Mouse (Mus musculus): ENCODE measurements around the gene Card10. TPM values are rescaled to one million over a fixed set of nuclear protein-coding genes. Genes with fewer than 3 reads are reported as not detected.

Gene Card10
- total RNA-seq, 1 experiment: 5.0 TPM

DNA sequence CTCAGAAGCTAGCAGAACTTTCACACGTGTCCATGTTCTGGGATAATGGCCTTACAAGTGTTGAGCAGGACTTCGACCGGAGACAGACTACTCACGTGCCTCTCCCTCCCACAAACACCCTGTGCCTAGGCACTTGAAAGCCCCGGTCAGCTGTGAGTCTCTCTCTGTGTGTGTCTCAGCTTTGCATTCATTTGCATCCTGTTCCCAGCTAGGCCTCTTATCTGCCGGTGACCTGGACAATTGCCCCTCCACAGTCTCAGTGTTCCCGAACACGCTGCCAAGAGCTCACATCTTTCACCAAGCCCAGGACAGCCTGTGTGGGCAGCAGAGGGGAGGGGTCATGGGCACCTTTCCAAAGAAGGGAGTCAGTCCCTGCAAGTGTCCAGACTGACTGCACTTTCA is 658 bp upstream of the Card10 start:
- TF ChIP-seq ZC3H11A (IDR thresholded peaks at IDR 0.05; ENCODE audit: borderline replicate concordance, low read depth, low read length) (no peak), HCFC1 (IDR thresholded peaks at IDR 0.05; ENCODE audit: borderline replicate concordance, insufficient read depth, low read length) (no peak), CHD2 (IDR thresholded peaks at IDR 0.05; ENCODE audit: low read depth, low read length) (no peak), ZNF384 (IDR thresholded peaks at IDR 0.05; ENCODE audit: low read depth, low read length) (no peak), MAFK (IDR thresholded peaks at IDR 0.05; ENCODE audit: insufficient read depth, low read depth, low read length) (no peak)
- H3K9me3 ChIP-seq (ENCODE audit: control insufficient read depth, insufficient read depth, low read depth, low read length): no peaks in the 10 kb centered on the region
- peak overlapping the region in 1 of 2 experiments; percentile 73; a peak in 2 of 4 replicates for H3K4me3 ChIP-seq (ENCODE audit: insufficient read depth in 1 of 2, low read depth in 1 of 2, low read length in 2 of 2, poor library complexity in 1 of 2, severe bottlenecking in 1 of 2)
- peaks cover 3 to 34% of the 10 kb centered on the region in 2 experiments; a peak in 3 of 4 replicates for H3K4me1 ChIP-seq (ENCODE audit: control insufficient read depth in 2 of 2, insufficient read depth in 2 of 2, low read length in 2 of 2, poor library complexity in 1 of 2)
- in situ Hi-C loops (cut with MboI; ENCODE audit: low sequenced_read_pairs in 2 of 2, unreplicated experiment in 2 of 2): no loop called here
- H3K27ac ChIP-seq (ENCODE audit: insufficient read depth, low read depth, low read length, poor library complexity, severe bottlenecking): no peak overlapping the region
- no peaks in the 10 kb centered on the region for H3K36me3 ChIP-seq (ENCODE audit: control insufficient read depth, insufficient read depth, low read length, poor library complexity, severe bottlenecking)
- H3K9ac ChIP-seq (ENCODE audit: insufficient read depth, low read depth, low read length, poor library complexity, severe bottlenecking): no peak overlapping the region
- DNase-seq (ENCODE audit: low read depth, low spot score): no peak

DNA sequence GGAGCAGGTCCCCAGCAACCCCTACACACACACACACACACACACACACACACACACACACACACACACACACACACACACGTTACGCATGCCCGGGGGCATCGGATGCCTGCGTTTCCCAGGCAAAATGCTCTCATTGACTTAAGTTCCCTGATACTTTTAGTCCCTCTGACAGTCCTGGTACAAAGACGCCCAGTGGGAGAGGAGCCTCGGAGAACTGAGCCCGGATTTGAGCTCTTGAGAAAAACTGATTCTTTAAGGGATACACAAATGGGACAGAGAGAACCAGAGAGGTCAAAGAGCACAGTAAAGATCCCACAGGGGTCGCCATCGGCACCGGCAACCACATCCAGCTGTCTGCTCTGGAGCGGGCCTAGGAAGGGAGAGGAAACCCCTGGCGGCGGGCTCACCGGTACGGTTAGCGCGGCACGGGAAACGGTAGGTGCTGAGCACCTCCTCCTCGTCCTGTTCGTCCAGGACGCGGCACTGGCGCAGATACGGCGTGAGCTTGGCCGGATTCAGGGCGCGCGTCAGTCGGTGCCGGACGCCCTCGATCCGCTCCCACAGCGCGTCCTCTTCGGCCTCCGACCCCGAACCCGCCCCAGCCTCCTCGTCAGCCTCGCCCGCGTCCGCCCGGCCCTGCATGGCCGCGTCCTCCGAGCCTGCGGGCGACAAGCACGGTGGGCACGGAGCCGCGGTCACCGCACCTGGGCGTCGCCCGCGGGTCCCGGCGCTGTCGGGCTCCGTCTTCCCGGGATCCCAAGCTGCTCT is 686 bp downstream of the Card10 start:
- peak overlapping the region; percentile 73 to 87 for H3K4me3 ChIP-seq (ENCODE audit: insufficient read depth in 1 of 2, low read depth in 1 of 2, low read length in 2 of 2, poor library complexity in 1 of 2, severe bottlenecking in 1 of 2)

DNA sequence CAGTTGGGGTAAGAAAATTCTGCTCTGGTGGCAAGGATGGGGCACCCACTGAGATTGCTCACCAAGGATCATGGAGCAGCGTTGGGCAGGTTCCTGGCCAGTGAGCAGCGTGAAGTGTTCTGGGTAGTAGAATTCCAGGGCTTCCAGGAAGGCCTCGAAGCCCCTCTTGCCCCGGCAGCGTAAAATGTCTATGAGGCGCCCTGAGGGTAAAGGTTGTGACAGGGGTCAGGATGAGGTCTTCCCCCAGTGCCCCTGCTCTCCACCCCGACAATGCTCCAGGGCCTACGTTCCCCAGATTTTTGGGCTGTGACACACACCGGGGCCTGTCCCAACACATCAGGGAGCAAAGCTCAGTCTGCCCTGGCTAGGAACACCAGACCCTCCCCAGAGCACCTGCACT is 1.3 kb downstream of the Card10 start:
- Histone ChIP-seq H3K9ac (ENCODE audit: insufficient read depth, low read depth, low read length, poor library complexity, severe bottlenecking) (no peak overlapping the region), H3K36me3 (ENCODE audit: control insufficient read depth, insufficient read depth, low read length, poor library complexity, severe bottlenecking) (no peaks in the 10 kb centered on the region), H3K4me1 (ENCODE audit: control insufficient read depth in 2 of 2, insufficient read depth in 2 of 2, low read length in 2 of 2, poor library complexity in 1 of 2) (peaks cover 3 to 17% of the 10 kb centered on the region in 2 experiments; a peak in 3 of 4 replicates), H3K4me3 (ENCODE audit: insufficient read depth in 1 of 2, low read depth in 1 of 2, low read length in 2 of 2, poor library complexity in 1 of 2, severe bottlenecking in 1 of 2) (peak overlapping the region in 1 of 2 experiments; percentile 87; a peak in 2 of 4 replicates), H3K27ac (ENCODE audit: insufficient read depth, low read depth, low read length, poor library complexity, severe bottlenecking) (no peak overlapping the region), H3K9me3 (ENCODE audit: control insufficient read depth, insufficient read depth, low read depth, low read length) (no peaks in the 10 kb centered on the region)
- TF ChIP-seq HCFC1 (IDR thresholded peaks at IDR 0.05; ENCODE audit: borderline replicate concordance, insufficient read depth, low read length) (no peak), ZC3H11A (IDR thresholded peaks at IDR 0.05; ENCODE audit: borderline replicate concordance, low read depth, low read length) (no peak), CHD2 (IDR thresholded peaks at IDR 0.05; ENCODE audit: low read depth, low read length) (no peak), ZNF384 (IDR thresholded peaks at IDR 0.05; ENCODE audit: low read depth, low read length) (no peak), MAFK (IDR thresholded peaks at IDR 0.05; ENCODE audit: insufficient read depth, low read depth, low read length) (no peak)
- in situ Hi-C loops (cut with MboI; ENCODE audit: low sequenced_read_pairs in 2 of 2, unreplicated experiment in 2 of 2): no loop called here
- DNase-seq (ENCODE audit: low read depth, low spot score): no peak

More for the DNA sequence above, 686 bp downstream of the Card10 start:
- Histone ChIP-seq H3K9ac (ENCODE audit: insufficient read depth, low read depth, low read length, poor library complexity, severe bottlenecking) (peak overlapping the region; percentile 77), H3K36me3 (ENCODE audit: control insufficient read depth, insufficient read depth, low read length, poor library complexity, severe bottlenecking) (no peaks in the 10 kb centered on the region), H3K4me1 (ENCODE audit: control insufficient read depth in 2 of 2, insufficient read depth in 2 of 2, low read length in 2 of 2, poor library complexity in 1 of 2) (peaks cover 3 to 23% of the 10 kb centered on the region in 2 experiments; a peak in 3 of 4 replicates), H3K9me3 (ENCODE audit: control insufficient read depth, insufficient read depth, low read depth, low read length) (no peaks in the 10 kb centered on the region), H3K27ac (ENCODE audit: insufficient read depth, low read depth, low read length, poor library complexity, severe bottlenecking) (no peak overlapping the region)
- DNase-seq (ENCODE audit: low read depth, low spot score): no peak
- TF ChIP-seq HCFC1 (IDR thresholded peaks at IDR 0.05; ENCODE audit: borderline replicate concordance, insufficient read depth, low read length): no peak
- no peak for TF ChIP-seq ZC3H11A (IDR thresholded peaks at IDR 0.05; ENCODE audit: borderline replicate concordance, low read depth, low read length)
- TF ChIP-seq ZNF384 (IDR thresholded peaks at IDR 0.05; ENCODE audit: low read depth, low read length): no peak
- TF ChIP-seq MAFK (IDR thresholded peaks at IDR 0.05; ENCODE audit: insufficient read depth, low read depth, low read length): no peak
- no peak for TF ChIP-seq CHD2 (IDR thresholded peaks at IDR 0.05; ENCODE audit: low read depth, low read length)
- in situ Hi-C loops (cut with MboI; ENCODE audit: low sequenced_read_pairs in 2 of 2, unreplicated experiment in 2 of 2): no loop called here

DNA sequence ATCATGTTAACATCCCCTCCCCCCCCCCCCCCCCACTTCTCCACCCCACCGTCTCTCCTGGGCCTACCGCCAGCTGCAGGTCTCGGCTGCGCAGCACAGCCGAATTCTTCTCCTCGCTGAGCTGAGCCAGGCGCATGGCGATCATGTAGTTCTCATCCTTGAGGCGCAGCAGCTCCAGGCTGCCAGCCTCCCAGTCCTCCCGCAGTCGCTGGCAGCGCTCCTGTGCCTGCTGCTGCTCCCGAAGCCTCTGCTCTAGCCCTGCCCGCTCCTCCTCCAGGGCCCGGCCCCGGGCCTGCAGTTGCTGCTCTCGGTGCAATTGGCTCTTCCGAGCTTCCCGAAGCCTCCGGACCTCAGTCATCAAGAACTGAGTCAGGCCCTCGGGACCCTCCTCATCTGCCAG is 3.8 kb downstream of the Card10 start:
- H3K4me1 ChIP-seq (ENCODE audit: control insufficient read depth in 2 of 2, insufficient read depth in 2 of 2, low read length in 2 of 2, poor library complexity in 1 of 2): peaks cover 3 to 11% of the 10 kb centered on the region in 2 experiments; a peak in 2 of 4 replicates
- in situ Hi-C loops (cut with MboI; ENCODE audit: low sequenced_read_pairs in 2 of 2, unreplicated experiment in 2 of 2): no loop called here
- TF ChIP-seq CHD2 (IDR thresholded peaks at IDR 0.05; ENCODE audit: low read depth, low read length) (no peak), ZNF384 (IDR thresholded peaks at IDR 0.05; ENCODE audit: low read depth, low read length) (no peak), ZC3H11A (IDR thresholded peaks at IDR 0.05; ENCODE audit: borderline replicate concordance, low read depth, low read length) (no peak), MAFK (IDR thresholded peaks at IDR 0.05; ENCODE audit: insufficient read depth, low read depth, low read length) (no peak), HCFC1 (IDR thresholded peaks at IDR 0.05; ENCODE audit: borderline replicate concordance, insufficient read depth, low read length) (no peak)
- no peaks in the 10 kb centered on the region for H3K9me3 ChIP-seq (ENCODE audit: control insufficient read depth, insufficient read depth, low read depth, low read length)
- DNase-seq (ENCODE audit: low read depth, low spot score): no peak
- H3K27ac ChIP-seq (ENCODE audit: insufficient read depth, low read depth, low read length, poor library complexity, severe bottlenecking): no peak overlapping the region
- H3K9ac ChIP-seq (ENCODE audit: insufficient read depth, low read depth, low read length, poor library complexity, severe bottlenecking): no peak overlapping the region
- H3K36me3 ChIP-seq (ENCODE audit: control insufficient read depth, insufficient read depth, low read length, poor library complexity, severe bottlenecking): no peaks in the 10 kb centered on the region
- H3K4me3 ChIP-seq (ENCODE audit: insufficient read depth in 1 of 2, low read depth in 1 of 2, low read length in 2 of 2, poor library complexity in 1 of 2, severe bottlenecking in 1 of 2): no peak overlapping the region
